ENCODE assay signal across 31 mouse cellular contexts in genomic region chr12:103487750-103488149, GRCm38 (mm10). TPM values are rescaled to one million over a fixed set of nuclear protein-coding genes. Genes with fewer than 3 reads are reported as not detected.
A peak's percentile ranks its signal among the peaks of the same experiment; 100 is the strongest.
DNase-seq lines count a peak whose midpoint lies in the region; ATAC-seq and TF ChIP-seq lines count a peak whose summit lies in the region.
"Had no signal": no experiment of that assay in that cellular context is flagged by ENCODE, and none has a peak within 500 bp of the region (broad histone marks: within the 10 kb centered on the region; RNA-seq: fewer than 3 reads in every experiment).

No protein-coding gene starts in this region.

- H3K4me1 ChIP-seq in heart, postnatal 0 days (ENCODE audit: control insufficient read depth, insufficient read depth), result 0 out of 2 replicates have a peak, but pooled peaks cover 8% of the 10 kb centered on the region
- no peaks in the 10 kb centered on the region for H3K4me1 ChIP-seq in heart, embryonic 10.5 days
- peaks cover 17% of the 10 kb centered on the region for H3K4me1 ChIP-seq in brown adipose tissue, adult 24 weeks (ENCODE audit: control insufficient read depth, insufficient read depth, insufficient read length, low read length)
- H3K4me1 ChIP-seq in stomach, postnatal 0 days (replicated peaks; ENCODE audit: control insufficient read depth, insufficient read depth), result no peaks in the 10 kb centered on the region
- H3K4me1 ChIP-seq: embryonic facial prominence, embryonic 12.5 days; embryonic facial prominence, embryonic 15.5 days; heart, embryonic 15.5 days had no signal

- no peaks in the 10 kb centered on the region for H3K9me3 ChIP-seq in heart, postnatal 0 days (replicated peaks; ENCODE audit: control insufficient read depth, low read length)
- H3K9me3 ChIP-seq in heart, embryonic 10.5 days, result no peaks in the 10 kb centered on the region
- H3K9me3 ChIP-seq in stomach, postnatal 0 days (ENCODE audit: control insufficient read depth, low read length), result no peaks in the 10 kb centered on the region
- H3K9me3 ChIP-seq: embryonic facial prominence, embryonic 12.5 days; embryonic facial prominence, embryonic 15.5 days; heart, embryonic 15.5 days had no signal

- H3K4me3 ChIP-seq in gastrocnemius, adult 2 months, result no peak overlapping the region
- H3K4me3 ChIP-seq in heart, postnatal 0 days (ENCODE audit: low read depth, low read length), result no peak overlapping the region
- H3K4me3 ChIP-seq in heart, embryonic 10.5 days, result no peak overlapping the region
- no peak overlapping the region for H3K4me3 ChIP-seq in brown adipose tissue, adult 24 weeks (ENCODE audit: insufficient read depth, low read depth, low read length)
- H3K4me3 ChIP-seq in stomach, postnatal 0 days (ENCODE audit: low read depth, low read length), result no peak overlapping the region
- H3K4me3 ChIP-seq: embryonic facial prominence, embryonic 12.5 days; embryonic facial prominence, embryonic 15.5 days; heart, embryonic 15.5 days had no signal

- H3K27me3 ChIP-seq in heart, postnatal 0 days (ENCODE audit: control insufficient read depth, insufficient read depth, low read length), result no peaks in the 10 kb centered on the region
- no peaks in the 10 kb centered on the region for H3K27me3 ChIP-seq in heart, embryonic 10.5 days (ENCODE audit: insufficient read depth, poor library complexity, severe bottlenecking)
- H3K27me3 ChIP-seq in stomach, postnatal 0 days (ENCODE audit: control insufficient read depth, insufficient read depth, low read length), result no peaks in the 10 kb centered on the region
- H3K27me3 ChIP-seq: embryonic facial prominence, embryonic 12.5 days; embryonic facial prominence, embryonic 15.5 days; heart, embryonic 15.5 days had no signal

- no peak for TF ChIP-seq CTCF in gastrocnemius, adult 2 months (IDR thresholded peaks at IDR 0.05)
- no peak for TF ChIP-seq CTCF in heart, postnatal 0 days (IDR thresholded peaks at IDR 0.05; ENCODE audit: low read depth)
- no peak for TF ChIP-seq CTCF in stomach, postnatal 0 days (IDR thresholded peaks at IDR 0.05; ENCODE audit: low read depth)

- TF ChIP-seq EP300 in heart, postnatal 0 days (IDR thresholded peaks at IDR 0.05; ENCODE audit: low read depth), result no peak
- TF ChIP-seq EP300 in stomach, postnatal 0 days (optimal IDR thresholded peaks at IDR 0.05), result no peak

- no peak for ATAC-seq in heart, postnatal 0 days (ENCODE audit: insufficient read depth, low read depth)
- ATAC-seq in stomach, postnatal 0 days (ENCODE audit: low FRiP score, low TSS enrichment), result peak; percentile 57
- ATAC-seq: activated CD4-positive, CD25-positive, alpha-beta regulatory T cell, adult 4 months; forebrain, embryonic 14.5 days; forebrain, postnatal 0 days; hindbrain, postnatal 0 days; inflammation-experienced regulatory T-cells, adult 6 months had no signal

- no peaks in the 10 kb centered on the region for H3K36me3 ChIP-seq in heart, postnatal 0 days (replicated peaks; ENCODE audit: control insufficient read depth, insufficient read depth, low read length)
- H3K36me3 ChIP-seq in heart, embryonic 10.5 days, result no peaks in the 10 kb centered on the region
- no peaks in the 10 kb centered on the region for H3K36me3 ChIP-seq in stomach, postnatal 0 days (ENCODE audit: control insufficient read depth, insufficient read depth, low read length)
- H3K36me3 ChIP-seq: embryonic facial prominence, embryonic 12.5 days; embryonic facial prominence, embryonic 15.5 days; heart, embryonic 15.5 days had no signal

- 53% methylated on average over 2 of the region's 2 CpGs for WGBS in heart, postnatal 0 days
- 64% methylated on average over 2 of the region's 2 CpGs for WGBS in heart, embryonic 10.5 days
- 67% methylated on average over 2 of the region's 2 CpGs for WGBS in stomach, postnatal 0 days

- H3K27ac ChIP-seq in gastrocnemius, adult 2 months, result peak overlapping the region; percentile 88
- peak overlapping the region; percentile 32; the same call in 1 of the 2 replicates for H3K27ac ChIP-seq in heart, postnatal 0 days (ENCODE audit: low read depth)
- H3K27ac ChIP-seq in heart, embryonic 10.5 days, result no peak overlapping the region
- H3K27ac ChIP-seq in brown adipose tissue, adult 24 weeks (replicated peaks; ENCODE audit: low read depth, low read length), result peak overlapping the region; percentile 93
- no peak overlapping the region; the same call in 1 of the 2 replicates for H3K27ac ChIP-seq in stomach, postnatal 0 days (replicated peaks)
- H3K27ac ChIP-seq: embryonic facial prominence, embryonic 12.5 days; embryonic facial prominence, embryonic 15.5 days; heart, embryonic 15.5 days; hindbrain, embryonic 14.5 days; hindbrain, postnatal 0 days had no signal

- no peak overlapping the region for H3K4me2 ChIP-seq in heart, postnatal 0 days (ENCODE audit: low read depth, low read length)
- no peak overlapping the region for H3K4me2 ChIP-seq in stomach, postnatal 0 days (replicated peaks; ENCODE audit: low read depth)
- H3K4me2 ChIP-seq: embryonic facial prominence, embryonic 12.5 days; embryonic facial prominence, embryonic 15.5 days; heart, embryonic 11.5 days; heart, embryonic 15.5 days; hindbrain, embryonic 14.5 days had no signal

- DNase-seq in gastrocnemius, adult 2 months, result no peak
- no peak for DNase-seq in gastrocnemius, adult 18-20 months (ENCODE audit: low spot score)
- DNase-seq in heart, postnatal 0 days (ENCODE audit: low spot score), result no peak
- DNase-seq in heart, embryonic 10.5 days (ENCODE audit: low spot score), result no peak
- DNase-seq in stomach, postnatal 0 days (ENCODE audit: low spot score), result no peak
- DNase-seq in kidney, postnatal 25 days, result no peak
- DNase-seq: adrenal gland, adult 8-10 months; adrenal gland, postnatal 25 days; cerebellum, adult 18-20 months; cerebellum, adult 9-10 months; cerebellum, postnatal 14 days; forebrain, postnatal 0 days had no signal

- intact Hi-C loops in gastrocnemius, adult 2 months (cut with DNase I), result no loop called here

- H3K9ac ChIP-seq in heart, postnatal 0 days (replicated peaks; ENCODE audit: low read depth, low read length), result no peak overlapping the region
- no peak overlapping the region for H3K9ac ChIP-seq in stomach, postnatal 0 days (ENCODE audit: low read length)
- H3K9ac ChIP-seq: embryonic facial prominence, embryonic 12.5 days; embryonic facial prominence, embryonic 15.5 days; forebrain, postnatal 0 days; heart, embryonic 15.5 days; hindbrain, embryonic 14.5 days had no signal

RNA-seq across cellular contexts. Expression of gene Ifi27l2b, which starts 30.7 kb away (rescaled TPM):
- not detected for total RNA-seq in gastrocnemius, adult 2 months (2021)
- not detected for total RNA-seq in gastrocnemius, adult 18-20 months (2021)
- total RNA-seq in heart, postnatal 0 days (2014; rRNA removed; ENCODE audit: low replicate concordance), result not detected in 2 replicates
- 0.29 and 0.63 TPM in 2 replicates for polyA plus RNA-seq in heart, postnatal 0 days (2015; fragmentation: Nextera tagmentation; extraction: Ambion mirVana)
- polyA plus RNA-seq in heart, embryonic 10.5 days (2016; fragmentation: Nextera tagmentation; extraction: Ambion mirVana), result 0.17 and 0.20 TPM in 2 replicates
- polyA plus RNA-seq in brown adipose tissue, adult 24 weeks (2012; ENCODE audit: insufficient read depth, insufficient read length, missing spikeins), result not detected in 2 replicates
- 17.3 and 19.4 TPM in 2 replicates for polyA plus RNA-seq in stomach, postnatal 0 days (2015; fragmentation: Nextera tagmentation; extraction: Ambion mirVana)
- total RNA-seq: adrenal gland, adult 8-10 months; adrenal gland, postnatal 25 days; forebrain, postnatal 0 days; gastrocnemius, postnatal 10 days; gastrocnemius, postnatal 36 days; granulocyte monocyte progenitor cell, adult 5-6 weeks; heart, postnatal 14 days; heart, postnatal 4 days; hindbrain, postnatal 0 days had no signal
- polyA plus RNA-seq: activated CD4-positive, CD25-positive, alpha-beta regulatory T cell, adult 4 months; brain, embryonic 14.5 days; embryonic facial prominence, embryonic 12.5 days; forebrain, embryonic 11.5 days; forebrain, embryonic 14.5 days; forebrain, postnatal 0 days; frontal cortex, adult 2 months; heart, embryonic 11.5 days; hindbrain, embryonic 11.5 days; hindbrain, embryonic 14.5 days; hindbrain, postnatal 0 days; inflammation-experienced regulatory T-cells, adult 6 months had no signal

RNA-seq across cellular contexts. Expression of gene Ifi27l2a, which starts 44.3 kb away (rescaled TPM):
- total RNA-seq in gastrocnemius, adult 2 months (2021), result 10 to 100 TPM in 1 of 2 experiments, 1 to 10 TPM in 1; 5.9 to 11.1 TPM
- total RNA-seq in gastrocnemius, adult 18-20 months (2021), result 10 to 100 TPM; 15.5 to 29.8 TPM
- 65.8 and 156 TPM in 2 replicates for total RNA-seq in heart, postnatal 0 days (2014; rRNA removed; ENCODE audit: low replicate concordance)
- 51.0 and 68.2 TPM in 2 replicates for polyA plus RNA-seq in heart, postnatal 0 days (2015; fragmentation: Nextera tagmentation; extraction: Ambion mirVana)
- polyA plus RNA-seq in heart, embryonic 10.5 days (2016; fragmentation: Nextera tagmentation; extraction: Ambion mirVana), result 0.71 and 0.98 TPM in 2 replicates
- 1,113 and 2,189 TPM in 2 replicates for polyA plus RNA-seq in brown adipose tissue, adult 24 weeks (2012; ENCODE audit: insufficient read depth, insufficient read length, missing spikeins)
- polyA plus RNA-seq in stomach, postnatal 0 days (2015; fragmentation: Nextera tagmentation; extraction: Ambion mirVana), result 85.4 and 110 TPM in 2 replicates

RNA-seq across cellular contexts. Expression of gene Ppp4r4, which starts 44.3 kb away (rescaled TPM):
- under 1 TPM; 0.25 to 0.31 TPM for total RNA-seq in gastrocnemius, adult 2 months (2021)
- total RNA-seq in gastrocnemius, adult 18-20 months (2021), result under 1 TPM; 0.21 to 0.71 TPM
- 1.1 TPM in 1 of 2 replicates, not detected in the other for total RNA-seq in heart, postnatal 0 days (2014; rRNA removed; ENCODE audit: low replicate concordance)
- 0.05 and 0.12 TPM in 2 replicates for polyA plus RNA-seq in heart, postnatal 0 days (2015; fragmentation: Nextera tagmentation; extraction: Ambion mirVana)
- polyA plus RNA-seq in heart, embryonic 10.5 days (2016; fragmentation: Nextera tagmentation; extraction: Ambion mirVana), result 0.17 and 1.6 TPM in 2 replicates
- 1.0 and 3.8 TPM in 2 replicates for polyA plus RNA-seq in brown adipose tissue, adult 24 weeks (2012; ENCODE audit: insufficient read depth, insufficient read length, missing spikeins)
- 0.38 and 0.53 TPM in 2 replicates for polyA plus RNA-seq in stomach, postnatal 0 days (2015; fragmentation: Nextera tagmentation; extraction: Ambion mirVana)

RNA-seq across cellular contexts. Expression of gene Ifi27, which starts 53.7 kb away (rescaled TPM):
- total RNA-seq in gastrocnemius, adult 2 months (2021), result 10 to 100 TPM; 46.8 to 61.0 TPM
- total RNA-seq in gastrocnemius, adult 18-20 months (2021), result 10 to 100 TPM; 53.0 to 82.0 TPM
- 39.5 and 47.2 TPM in 2 replicates for total RNA-seq in heart, postnatal 0 days (2014; rRNA removed; ENCODE audit: low replicate concordance)
- 30.4 and 30.8 TPM in 2 replicates for polyA plus RNA-seq in heart, postnatal 0 days (2015; fragmentation: Nextera tagmentation; extraction: Ambion mirVana)
- polyA plus RNA-seq in heart, embryonic 10.5 days (2016; fragmentation: Nextera tagmentation; extraction: Ambion mirVana), result 2.4 and 6.6 TPM in 2 replicates
- 2,121 and 2,899 TPM in 2 replicates for polyA plus RNA-seq in brown adipose tissue, adult 24 weeks (2012; ENCODE audit: insufficient read depth, insufficient read length, missing spikeins)
- polyA plus RNA-seq in stomach, postnatal 0 days (2015; fragmentation: Nextera tagmentation; extraction: Ambion mirVana), result 38.9 and 41.9 TPM in 2 replicates

Comparison
In these comparisons a context has a peak if more than half of its experiments do, and no peak if none do; other contexts are left out.
1. H3K27ac ChIP-seq: peak in gastrocnemius, adult 2 months (single experiment), heart, postnatal 0 days (single experiment) and brown adipose tissue, adult 24 weeks (single experiment); none in heart, embryonic 10.5 days (single experiment) and stomach, postnatal 0 days (single experiment).
2. RNA of gene Ifi27l2a, which starts 44.3 kb away (polyA plus RNA-seq): 1,113 to 2,189 TPM in brown adipose tissue, adult 24 weeks, 85.4 to 110 TPM in stomach, postnatal 0 days and 51.0 to 68.2 TPM in heart, postnatal 0 days; 0.71 to 0.98 TPM in heart, embryonic 10.5 days; every median in the first group is over 10 times any median in the second.
3. RNA of gene Ifi27l2b, which starts 30.7 kb away (polyA plus RNA-seq): 17.3 to 19.4 TPM in stomach, postnatal 0 days; 0.29 to 0.63 TPM in heart, postnatal 0 days, 0.17 to 0.20 TPM in heart, embryonic 10.5 days and not detected in brown adipose tissue, adult 24 weeks; every median in the first group is over 10 times any median in the second.